Mouse (Mus musculus): Measurements from ENCODE around the gene Myh7b.

GRCm38 (mm10) chr2:155630153-155630552 is 19.1 kb downstream of the Myh7b start:
- no peak for TF ChIP-seq CTCF (IDR thresholded peaks at IDR 0.05; ENCODE audit: extremely low read depth, insufficient read depth, insufficient read length, insufficient replicate concordance)
- TF ChIP-seq POLR2A (IDR thresholded peaks at IDR 0.05; ENCODE audit: low read depth, low read length) = no peak

Measured in spleen, adult 2 months (tissue).